Mouse (Mus musculus) hindbrain, embryonic 16.5 days (tissue): ENCODE data around the gene Dnmt3l. TPM values are rescaled to one million over a fixed set of nuclear protein-coding genes. Genes with fewer than 3 reads are reported as not detected.

ENCODE experiments used
- ATAC-seq: fragments of 200-750 bp; cut with Nextera tagmentation; 2 replicates; pipeline ENCODE4 v1.8.0; 2017; ENCODE audit warnings: moderate TSS enrichment, moderate library complexity
- H3K27ac ChIP-seq: fragments of 300-500 bp; sonication (generic); 2 replicates; pipeline ENCODE4 v1.5.1; 2014; ENCODE audit warnings: low read depth, mild to moderate bottlenecking, control low read depth, low read length, moderate library complexity
- H3K27me3 ChIP-seq: fragments of 300-500 bp; sonication (generic); replicated peaks from 2 replicates; pipeline ENCODE4 v1.6.1; 2014; ENCODE audit warnings: low read length; ENCODE audit not compliant: control insufficient read depth, insufficient read depth
- H3K36me3 ChIP-seq: fragments of 300-500 bp; sonication (generic); 2 replicates; pipeline ENCODE4 v1.6.1; 2014; ENCODE audit warnings: mild to moderate bottlenecking, low read length, moderate library complexity, mixed read lengths; ENCODE audit not compliant: control insufficient read depth, insufficient read depth
- H3K4me1 ChIP-seq: fragments of 300-500 bp; sonication (generic); 2 replicates; pipeline ENCODE4 v1.6.1; 2014; ENCODE audit warnings: low read depth, low read length; ENCODE audit not compliant: control insufficient read depth, insufficient read depth
- H3K4me2 ChIP-seq: fragments of 300-500 bp; sonication (generic); 2 replicates; pipeline ENCODE4 v1.6.1; 2014; ENCODE audit warnings: mild to moderate bottlenecking, low read length, control low read depth, moderate library complexity
- H3K4me3 ChIP-seq: fragments of 300-500 bp; sonication (generic); 2 replicates; pipeline ENCODE4 v1.5.1; 2014; ENCODE audit warnings: mild to moderate bottlenecking, low read length, control low read depth, moderate library complexity
- H3K9ac ChIP-seq: fragments of 300-500 bp; sonication (generic); 2 replicates; pipeline ENCODE4 v1.6.1; 2014; ENCODE audit warnings: low read depth, mild to moderate bottlenecking, control low read depth, low read length, moderate library complexity
- H3K9me3 ChIP-seq: fragments of 300-500 bp; sonication (generic); 2 replicates; pipeline ENCODE4 v1.6.1; 2014; ENCODE audit warnings: mild to moderate bottlenecking, low read length, moderate library complexity; ENCODE audit not compliant: control insufficient read depth
- WGBS: fragments of 180-500 bp; shearing (Covaris S2); extraction: QIAGEN DNeasy Blood & Tissue Kit; methylation state at CpG from one replicate; pipeline ENCODE4 v1.1.7; 2014; 5-methylcytosine and 5-hydroxymethylcytosine counted together
- polyA plus RNA-seq: library from polyadenylated mRNA; unstranded; fragments of >200 nt; fragmentation: Nextera tagmentation; extraction: Ambion mirVana; gene quantifications from 2 replicates; pipeline ENCODE4 v1.2.1, GENCODE M21; 2015

The Dnmt3l gene
- polyA plus RNA-seq, 1 experiment from 2014 or later = not detected

- peak; percentile 92 for ATAC-seq
- no peak within 1 kb of the TSS for H3K27ac ChIP-seq
- no peaks in the 10 kb centered on the region for H3K36me3 ChIP-seq
- under 1% methylated on average over 66 of the region's 66 CpGs for WGBS
- H3K4me3 ChIP-seq = peak within 1 kb of the TSS; percentile 69
- H3K9me3 ChIP-seq = no peaks in the 10 kb centered on the region
- H3K4me2 ChIP-seq = peak within 1 kb of the TSS; percentile 100
- peaks cover 5% of the 10 kb centered on the region for H3K4me1 ChIP-seq
- H3K27me3 ChIP-seq = peaks cover 6% of the 10 kb centered on the region
- H3K9ac ChIP-seq = peak within 1 kb of the TSS; percentile 66
Measured at GRCm38 (mm10) chr10:78069101-78070011, 27.6 kb downstream of the Dnmt3l start, which contains the start of gene Icosl. Icosl (plus strand) TSS chr10:78069302.

GRCm38 (mm10) chr10:78074151-78074550 is 32.4 kb downstream of the Dnmt3l start:
- H3K4me3 ChIP-seq = no peak overlapping the region
- peaks cover 5% of the 10 kb centered on the region; the same call in 1 of the 2 replicates for H3K4me1 ChIP-seq
- H3K36me3 ChIP-seq = no peaks in the 10 kb centered on the region
- H3K9ac ChIP-seq = no peak overlapping the region
- no peak overlapping the region for H3K4me2 ChIP-seq
- no peaks in the 10 kb centered on the region for H3K9me3 ChIP-seq
- peaks cover 2% of the 10 kb centered on the region for H3K27me3 ChIP-seq
- WGBS = 85% methylated on average over 3 of the region's 4 CpGs
- no peak for ATAC-seq
- H3K27ac ChIP-seq = no peak overlapping the region

DNA sequence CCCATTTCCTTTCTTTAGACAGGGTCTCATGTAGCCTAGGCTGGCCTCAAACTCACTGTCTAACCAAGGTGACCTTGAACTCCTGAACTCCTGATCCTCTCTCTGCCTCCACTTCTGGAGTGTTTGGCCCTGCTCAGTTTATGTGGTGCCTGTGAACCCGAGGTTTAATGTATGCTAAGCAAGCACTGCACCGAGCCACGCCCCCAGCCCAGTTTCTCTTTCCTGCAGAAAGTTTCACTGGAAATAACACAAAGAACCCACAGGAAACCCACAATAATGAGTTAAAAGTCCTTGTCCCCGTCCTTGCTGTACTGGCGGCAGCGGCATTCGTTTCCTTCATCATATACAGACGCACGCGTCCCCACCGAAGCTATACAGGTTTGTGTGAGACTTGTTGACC is 33.2 kb downstream of the Dnmt3l start:
- H3K36me3 ChIP-seq = no peaks in the 10 kb centered on the region
- H3K9ac ChIP-seq = no peak overlapping the region
- 86% methylated on average over 11 of the region's 11 CpGs for WGBS
- no peak overlapping the region for H3K4me3 ChIP-seq
- H3K9me3 ChIP-seq = no peaks in the 10 kb centered on the region
- H3K27me3 ChIP-seq = peaks cover 1% of the 10 kb centered on the region; the same call in 1 of the 2 replicates
- H3K4me1 ChIP-seq = no peaks in the 10 kb centered on the region; the same call in 1 of the 2 replicates
- H3K27ac ChIP-seq = no peak overlapping the region
- H3K4me2 ChIP-seq = no peak overlapping the region
- no peak for ATAC-seq

- Histone ChIP-seq H3K27ac (no peak overlapping the region), H3K9ac (no peak overlapping the region), H3K9me3 (no peaks in the 10 kb centered on the region), H3K4me2 (no peak overlapping the region), H3K27me3 (no peaks in the 10 kb centered on the region), H3K4me1 (no peaks in the 10 kb centered on the region), H3K4me3 (no peak overlapping the region), H3K36me3 (no peaks in the 10 kb centered on the region)
- no peak for ATAC-seq
- 83% methylated on average over 9 of the region's 9 CpGs for WGBS
Measured at GRCm38 (mm10) chr10:78077862-78078261, 36.1 kb downstream of the Dnmt3l start.

DNA sequence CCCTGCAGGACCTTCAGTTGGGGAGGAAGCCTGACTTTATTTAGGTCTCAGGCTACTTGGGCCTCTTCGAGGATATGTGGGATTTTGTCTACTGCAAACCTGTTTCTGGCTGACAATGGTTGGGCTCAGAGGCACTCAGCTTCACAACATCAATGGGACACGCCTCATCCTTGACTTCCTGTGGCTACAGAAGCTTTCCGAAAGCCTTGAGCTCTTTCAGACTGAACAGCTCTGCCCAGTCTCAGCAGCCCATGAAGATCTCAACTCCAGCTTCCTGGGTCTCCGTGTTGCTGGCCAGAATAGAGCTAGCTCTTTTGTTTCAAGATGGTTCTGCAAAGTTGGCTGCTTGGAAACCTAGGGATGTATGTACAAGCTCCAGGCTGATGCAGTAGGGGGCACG is 36.5 kb downstream of the Dnmt3l start:
- 82% methylated on average over 5 of the region's 5 CpGs for WGBS

GRCm38 (mm10) chr10:78079955-78080591 is 38.3 kb downstream of the Dnmt3l start:
- Histone ChIP-seq H3K9ac (no peak overlapping the region), H3K27ac (no peak overlapping the region), H3K4me3 (no peak overlapping the region), H3K4me2 (no peak overlapping the region), H3K36me3 (no peaks in the 10 kb centered on the region), H3K9me3 (no peaks in the 10 kb centered on the region), H3K27me3 (no peaks in the 10 kb centered on the region), H3K4me1 (no peaks in the 10 kb centered on the region)
- WGBS = 76% methylated on average over 4 of the region's 4 CpGs
- no peak for ATAC-seq

More for the DNA sequence above, 36.5 kb downstream of the Dnmt3l start:
- ATAC-seq = no peak
- no peak overlapping the region for H3K9ac ChIP-seq
- no peak overlapping the region for H3K27ac ChIP-seq
- no peak overlapping the region for H3K4me2 ChIP-seq
- no peaks in the 10 kb centered on the region for H3K27me3 ChIP-seq
- H3K36me3 ChIP-seq = no peaks in the 10 kb centered on the region
- no peaks in the 10 kb centered on the region for H3K9me3 ChIP-seq
- no peaks in the 10 kb centered on the region for H3K4me1 ChIP-seq
- H3K4me3 ChIP-seq = no peak overlapping the region

GRCm38 (mm10) chr10:78084073-78084472 is 42.3 kb downstream of the Dnmt3l start:
- H3K4me1 ChIP-seq = no peaks in the 10 kb centered on the region
- no peaks in the 10 kb centered on the region for H3K36me3 ChIP-seq
- no peak overlapping the region for H3K4me2 ChIP-seq
- H3K9ac ChIP-seq = no peak overlapping the region
- no peak overlapping the region for H3K27ac ChIP-seq
- no peak for ATAC-seq
- 77% methylated on average over 1 of the region's 1 CpGs for WGBS
- H3K4me3 ChIP-seq = no peak overlapping the region
- H3K27me3 ChIP-seq = no peaks in the 10 kb centered on the region
- H3K9me3 ChIP-seq = no peaks in the 10 kb centered on the region

DNA sequence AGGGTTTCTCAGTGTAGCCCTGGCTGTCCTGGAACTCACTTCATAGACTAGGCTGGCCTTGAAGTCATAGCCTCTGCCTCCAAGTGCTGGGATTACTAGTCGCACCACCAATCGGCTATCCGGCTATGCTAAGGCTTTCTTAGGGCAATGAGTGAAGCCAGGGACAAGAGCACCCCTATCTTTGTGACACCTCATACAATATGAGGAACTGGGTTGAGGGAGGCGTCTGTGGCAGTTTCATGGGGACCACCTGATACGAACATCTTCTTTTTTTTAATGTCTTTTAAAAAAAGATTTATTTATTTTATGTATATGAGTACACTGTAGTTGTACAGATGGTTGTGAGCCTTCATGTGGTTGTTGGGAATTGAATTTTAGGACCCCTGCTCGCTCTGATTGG is 44.0 kb downstream of the Dnmt3l start:
- no peak overlapping the region for H3K27ac ChIP-seq
- no peaks in the 10 kb centered on the region for H3K36me3 ChIP-seq
- no peak for ATAC-seq
- WGBS = 96% methylated on average over 6 of the region's 6 CpGs
- H3K9ac ChIP-seq = no peak overlapping the region
- H3K4me3 ChIP-seq = no peak overlapping the region
- no peaks in the 10 kb centered on the region for H3K4me1 ChIP-seq
- no peak overlapping the region for H3K4me2 ChIP-seq
- H3K27me3 ChIP-seq = no peaks in the 10 kb centered on the region
- no peaks in the 10 kb centered on the region for H3K9me3 ChIP-seq

DNA sequence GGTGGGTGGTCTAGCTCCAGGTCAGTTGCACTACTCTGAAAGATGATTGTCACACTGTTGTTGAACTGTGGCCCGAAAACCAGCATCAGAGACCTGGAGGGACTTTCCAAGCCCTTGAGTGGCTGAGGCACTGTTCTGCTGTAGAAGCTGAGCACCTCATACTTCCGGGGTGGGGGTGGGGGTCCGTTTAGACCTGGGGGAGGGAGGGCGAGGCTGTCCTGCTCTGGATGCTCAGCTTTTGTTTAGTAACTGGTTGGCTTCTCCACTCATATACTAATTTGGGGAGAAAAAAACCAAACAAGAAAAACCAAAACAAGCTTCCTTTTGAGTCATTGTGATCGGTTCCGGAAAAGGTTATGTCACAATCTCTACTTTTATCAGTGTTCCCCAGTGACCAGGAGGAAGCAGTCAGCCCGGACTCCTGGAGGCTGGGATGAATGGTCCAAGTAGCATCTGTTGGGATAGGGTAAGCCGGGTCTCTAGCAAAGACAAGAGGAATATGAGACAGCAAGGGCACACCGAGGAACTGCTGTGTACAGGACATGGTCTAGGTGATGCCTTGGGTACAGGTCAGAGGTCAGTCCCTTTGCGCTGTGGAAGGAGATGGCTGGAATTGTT is 44.8 kb downstream of the Dnmt3l start:
- Histone ChIP-seq H3K4me2 (no peak overlapping the region), H3K36me3 (no peaks in the 10 kb centered on the region), H3K27ac (no peak overlapping the region), H3K4me1 (no peaks in the 10 kb centered on the region), H3K9ac (no peak overlapping the region), H3K4me3 (no peak overlapping the region), H3K9me3 (no peaks in the 10 kb centered on the region), H3K27me3 (no peaks in the 10 kb centered on the region)
- no peak for ATAC-seq
- WGBS = 82% methylated on average over 10 of the region's 10 CpGs
